Mouse (Mus musculus) C2C12 (cell line): Measurements from ENCODE around the gene Egflam.

Experiments
- CTCF ChIP-seq: IDR thresholded peaks from one replicate; pipeline ENCODE4 v1.5.1; 2011; ENCODE audit not compliant: control insufficient read depth, insufficient read depth, insufficient read length
- FOSL1 ChIP-seq: IDR thresholded peaks from one replicate; pipeline ENCODE4 v1.8.0; 2011; ENCODE audit warnings: mild to moderate bottlenecking, low read length; ENCODE audit not compliant: poor library complexity, insufficient read depth, severe bottlenecking
- MAX ChIP-seq: IDR thresholded peaks from one replicate; pipeline ENCODE4 v1.6.1; 2011; ENCODE audit warnings: mild to moderate bottlenecking, control low read depth
- MYOD1 ChIP-seq: IDR thresholded peaks from one replicate; pipeline ENCODE4 v1.6.1; 2011; ENCODE audit warnings: low read depth; ENCODE audit not compliant: control insufficient read depth, insufficient read length
- MYOG ChIP-seq: IDR thresholded peaks from one replicate; pipeline ENCODE4 v1.6.1; 2011; ENCODE audit not compliant: control insufficient read depth, insufficient read length; ENCODE audit errors: extremely low read depth
- USF1 ChIP-seq: IDR thresholded peaks from one replicate; pipeline ENCODE4 v1.6.1; 2011; ENCODE audit warnings: low read depth, mild to moderate bottlenecking, control low read depth, moderate library complexity

- TF ChIP-seq CTCF (no peak), USF1 (no peak), MYOD1 (no peak), FOSL1 (no peak), MYOG (no peak), MAX (no peak)
Observed at GRCm38 (mm10) chr15:7203606-7204330, 194.4 kb downstream of the Egflam start.
